Mouse (Mus musculus): ENCODE results near the gene Sema4g. TPM values are rescaled to one million over a fixed set of nuclear protein-coding genes. Genes with fewer than 3 reads are reported as not detected.

The Sema4g gene
- polyA plus RNA-seq, 1 experiment from 2014 or later: 2.1 TPM

GRCm38 (mm10) chr19:45044389-45044927 is 55.6 kb downstream of the Sema4g start:
- 0 out of 2 replicates have a peak, but pooled peaks cover 7% of the 10 kb centered on the region for H3K4me1 ChIP-seq (ENCODE audit: insufficient read depth)
- no peak for TF ChIP-seq CTCF (IDR thresholded peaks at IDR 0.05; ENCODE audit: low read depth)
- no peak for DNase-seq

GRCm38 (mm10) chr19:45045236-45045635 is 56.3 kb downstream of the Sema4g start:
- no peak for DNase-seq
- 31% methylated on average over 15 of the region's 15 CpGs for WGBS
- TF ChIP-seq CTCF (IDR thresholded peaks at IDR 0.05; ENCODE audit: low read depth): no peak

More at GRCm38 (mm10) chr19:45044389-45044927, 55.6 kb downstream of the Sema4g start:
- Histone ChIP-seq H3K9ac (no peak overlapping the region), H3K4me2 (no peak overlapping the region), H3K27ac (ENCODE audit: low read depth) (no peak overlapping the region), H3K4me3 (ENCODE audit: low read depth, low read length) (no peak overlapping the region), H3K27me3 (ENCODE audit: insufficient read depth, low read length) (peaks cover 42% of the 10 kb centered on the region), H3K36me3 (ENCODE audit: insufficient read depth) (no peaks in the 10 kb centered on the region), H3K9me3 (ENCODE audit: low read depth, low read length) (no peaks in the 10 kb centered on the region)
- ATAC-seq (ENCODE audit: insufficient read depth): no peak
- WGBS: 54% methylated on average over 11 of the region's 11 CpGs

GRCm38 (mm10) chr19:45045651-45046050 is 56.8 kb downstream of the Sema4g start, which contains the start of gene Pdzd7:
Pdzd7 (minus strand) TSS chr19:45045717.
- Histone ChIP-seq H3K27ac (ENCODE audit: low read depth) (no peak within 1 kb of the TSS), H3K36me3 (ENCODE audit: insufficient read depth) (0 out of 2 replicates have a peak, but pooled peaks cover 5% of the 10 kb centered on the region), H3K4me2 (peak within 1 kb of the TSS; percentile 91), H3K9me3 (ENCODE audit: low read depth, low read length) (no peaks in the 10 kb centered on the region), H3K4me3 (ENCODE audit: low read depth, low read length) (peak within 1 kb of the TSS; percentile 41), H3K4me1 (ENCODE audit: insufficient read depth) (0 out of 2 replicates have a peak, but pooled peaks cover 7% of the 10 kb centered on the region), H3K9ac (peak within 1 kb of the TSS; percentile 58), H3K27me3 (ENCODE audit: insufficient read depth, low read length) (peaks cover 34% of the 10 kb centered on the region)
- DNase-seq: no peak
- ATAC-seq (ENCODE audit: insufficient read depth): no peak
- 79% methylated on average over 5 of the region's 5 CpGs for WGBS
- TF ChIP-seq CTCF (IDR thresholded peaks at IDR 0.05; ENCODE audit: low read depth): no peak

More at GRCm38 (mm10) chr19:45045236-45045635, 56.3 kb downstream of the Sema4g start:
- Histone ChIP-seq H3K27ac (ENCODE audit: low read depth) (no peak overlapping the region), H3K4me1 (ENCODE audit: insufficient read depth) (0 out of 2 replicates have a peak, but pooled peaks cover 7% of the 10 kb centered on the region), H3K4me2 (no peak overlapping the region), H3K27me3 (ENCODE audit: insufficient read depth, low read length) (peaks cover 38% of the 10 kb centered on the region), H3K9me3 (ENCODE audit: low read depth, low read length) (no peaks in the 10 kb centered on the region), H3K4me3 (ENCODE audit: low read depth, low read length) (no peak overlapping the region), H3K36me3 (ENCODE audit: insufficient read depth) (0 out of 2 replicates have a peak, but pooled peaks cover 2% of the 10 kb centered on the region), H3K9ac (no peak overlapping the region)
- ATAC-seq (ENCODE audit: insufficient read depth): no peak

GRCm38 (mm10) chr19:45046523-45047321 is 57.8 kb downstream of the Sema4g start:
- peak; percentile 88 for DNase-seq
- Histone ChIP-seq H3K36me3 (ENCODE audit: insufficient read depth) (0 out of 2 replicates have a peak, but pooled peaks cover 9% of the 10 kb centered on the region), H3K27ac (ENCODE audit: low read depth) (peak overlapping the region; percentile 92), H3K27me3 (ENCODE audit: insufficient read depth, low read length) (peaks cover 28% of the 10 kb centered on the region), H3K4me3 (ENCODE audit: low read depth, low read length) (peak overlapping the region; percentile 41), H3K9ac (peak overlapping the region; percentile 58), H3K4me1 (ENCODE audit: insufficient read depth) (0 out of 2 replicates have a peak, but pooled peaks cover 7% of the 10 kb centered on the region), H3K4me2 (peak overlapping the region; percentile 91), H3K9me3 (ENCODE audit: low read depth, low read length) (no peaks in the 10 kb centered on the region)
- ATAC-seq (ENCODE audit: insufficient read depth): peak; percentile 58
- under 1% methylated on average over 34 of the region's 34 CpGs for WGBS
- no peak for TF ChIP-seq CTCF (IDR thresholded peaks at IDR 0.05; ENCODE audit: low read depth)

GRCm38 (mm10) chr19:45047417-45047934 is 58.6 kb downstream of the Sema4g start, which contains the start of gene Sfxn3:
Sfxn3 (plus strand) TSS chr19:45047503.
- peak; percentile 93 for DNase-seq
- Histone ChIP-seq H3K9me3 (ENCODE audit: low read depth, low read length) (no peaks in the 10 kb centered on the region), H3K27me3 (ENCODE audit: insufficient read depth, low read length) (peaks cover 28% of the 10 kb centered on the region), H3K36me3 (ENCODE audit: insufficient read depth) (peaks cover 16% of the 10 kb centered on the region; the same call in 1 of the 2 replicates), H3K9ac (peak within 1 kb of the TSS; percentile 58), H3K4me3 (ENCODE audit: low read depth, low read length) (peak within 1 kb of the TSS; percentile 41), H3K4me2 (peak within 1 kb of the TSS; percentile 91), H3K27ac (ENCODE audit: low read depth) (peak within 1 kb of the TSS; percentile 92), H3K4me1 (ENCODE audit: insufficient read depth) (0 out of 2 replicates have a peak, but pooled peaks cover 7% of the 10 kb centered on the region)
- peak; percentile 85 for ATAC-seq (ENCODE audit: insufficient read depth)
- TF ChIP-seq CTCF (IDR thresholded peaks at IDR 0.05; ENCODE audit: low read depth): peak; percentile 83
- under 1% methylated on average over 26 of the region's 26 CpGs for WGBS

GRCm38 (mm10) chr19:45047935-45048643 is 59.2 kb downstream of the Sema4g start:
- Histone ChIP-seq H3K27me3 (ENCODE audit: insufficient read depth, low read length) (peaks cover 28% of the 10 kb centered on the region), H3K4me2 (peak overlapping the region; percentile 91), H3K4me3 (ENCODE audit: low read depth, low read length) (peak overlapping the region; percentile 41), H3K4me1 (ENCODE audit: insufficient read depth) (0 out of 2 replicates have a peak, but pooled peaks cover 7% of the 10 kb centered on the region), H3K36me3 (ENCODE audit: insufficient read depth) (peaks cover 22% of the 10 kb centered on the region; the same call in 1 of the 2 replicates), H3K27ac (ENCODE audit: low read depth) (peak overlapping the region; percentile 92), H3K9ac (peak overlapping the region; percentile 58), H3K9me3 (ENCODE audit: low read depth, low read length) (no peaks in the 10 kb centered on the region)
- peak; percentile 66 for DNase-seq
- no peak for TF ChIP-seq CTCF (IDR thresholded peaks at IDR 0.05; ENCODE audit: low read depth)
- ATAC-seq (ENCODE audit: insufficient read depth): peak; percentile 75
- 19% methylated on average over 11 of the region's 11 CpGs for WGBS

All from lung, embryonic 14.5 days (tissue).